Mouse (Mus musculus): ENCODE measurements around the gene Faap24. TPM values are rescaled to one million over a fixed set of nuclear protein-coding genes. Genes with fewer than 3 reads are reported as not detected.

Gene Faap24
- total and polyA plus RNA-seq, 3 experiments: 19.1 to 40.3 (median 21.3) TPM

- DNase-seq (ENCODE audit: low spot score) (no peak), ATAC-seq (ENCODE audit: extremely low read depth, insufficient number of reproducible peaks, low FRiP score, poor library complexity, severe bottlenecking) (no peak)
- no peaks in the 10 kb centered on the region for H3K27me3 ChIP-seq (ENCODE audit: insufficient read depth, low read length)
- H3K9me3 ChIP-seq (replicated peaks): no peaks in the 10 kb centered on the region
- TF ChIP-seq TAL1 (conservative IDR thresholded peaks at IDR 0.05; ENCODE audit: low read depth, low read length) (no peak), GATA1 (IDR thresholded peaks at IDR 0.05; ENCODE audit: borderline replicate concordance, low read length) (no peak)
- H3K4me3 ChIP-seq (ENCODE audit: low read depth, low read length): no peak overlapping the region
- peaks cover 7% of the 10 kb centered on the region; the same call in 1 of the 2 replicates for H3K4me1 ChIP-seq (ENCODE audit: insufficient read depth, low read depth, low read length)
- H3K36me3 ChIP-seq (replicated peaks): no peaks in the 10 kb centered on the region
Measured at GRCm38 (mm10) chr7:35347918-35348700, 48.5 kb downstream of the Faap24 start.

DNA sequence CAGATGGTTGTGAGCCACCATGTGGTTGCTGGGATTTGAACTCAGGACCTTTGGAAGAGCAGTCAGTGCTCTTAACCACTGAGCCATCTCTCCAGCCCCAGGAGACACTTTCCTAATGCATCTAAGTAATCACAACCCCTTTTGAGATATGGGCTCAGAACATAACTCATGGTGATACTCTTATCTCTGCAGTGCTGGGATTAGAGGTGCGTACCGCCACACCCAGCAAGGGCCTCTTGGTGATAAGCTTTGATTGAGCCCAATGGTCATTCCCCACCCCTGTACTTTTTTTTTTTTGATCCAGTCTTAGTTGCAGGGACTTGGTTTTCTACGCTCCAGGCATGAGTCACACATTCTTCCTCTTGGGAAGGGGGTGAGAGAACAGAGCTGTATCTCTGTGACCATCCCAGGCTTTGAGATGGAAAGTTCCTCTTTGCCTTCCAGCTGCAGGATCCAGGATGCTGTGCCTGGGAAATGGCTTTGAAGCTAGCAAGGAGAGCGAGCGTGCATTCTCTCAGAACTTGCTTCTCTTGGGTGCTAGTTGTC is 51.8 kb downstream of the Faap24 start:
- ATAC-seq (ENCODE audit: extremely low read depth, insufficient number of reproducible peaks, low FRiP score, poor library complexity, severe bottlenecking) (no peak), DNase-seq (ENCODE audit: low spot score) (no peak)
- Histone ChIP-seq H3K36me3 (replicated peaks) (no peaks in the 10 kb centered on the region), H3K4me1 (ENCODE audit: insufficient read depth, low read depth, low read length) (peaks cover 7% of the 10 kb centered on the region; the same call in 1 of the 2 replicates), H3K4me3 (ENCODE audit: low read depth, low read length) (no peak overlapping the region), H3K9me3 (replicated peaks) (no peaks in the 10 kb centered on the region), H3K27me3 (ENCODE audit: insufficient read depth, low read length) (peaks cover 12% of the 10 kb centered on the region)
- no peak for TF ChIP-seq GATA2 (IDR thresholded peaks at IDR 0.05; ENCODE audit: borderline replicate concordance, low read depth, low read length)
- no peak for TF ChIP-seq TAL1 (conservative IDR thresholded peaks at IDR 0.05; ENCODE audit: low read depth, low read length)
- TF ChIP-seq POLR2AphosphoS5 (IDR thresholded peaks at IDR 0.05; ENCODE audit: insufficient replicate concordance, low read depth, low read length): no peak
- no peak for TF ChIP-seq GATA1 (IDR thresholded peaks at IDR 0.05; ENCODE audit: borderline replicate concordance, low read length)
- TF ChIP-seq CTCF (IDR thresholded peaks at IDR 0.05; ENCODE audit: low read depth, low read length): no peak

GRCm38 (mm10) chr7:35342498-35342897 is 54.1 kb downstream of the Faap24 start:
- ATAC-seq (ENCODE audit: extremely low read depth, insufficient number of reproducible peaks, low FRiP score, poor library complexity, severe bottlenecking) (no peak), DNase-seq (ENCODE audit: low spot score) (no peak)
- H3K36me3 ChIP-seq (replicated peaks): no peaks in the 10 kb centered on the region
- no peaks in the 10 kb centered on the region for H3K9me3 ChIP-seq (replicated peaks)
- H3K27me3 ChIP-seq (ENCODE audit: insufficient read depth, low read length): peaks cover 24% of the 10 kb centered on the region
- H3K4me3 ChIP-seq (ENCODE audit: low read depth, low read length): no peak overlapping the region
- H3K4me1 ChIP-seq (ENCODE audit: insufficient read depth, low read depth, low read length): 0 out of 2 replicates have a peak, but pooled peaks cover 2% of the 10 kb centered on the region
- no peak for TF ChIP-seq POLR2AphosphoS5 (IDR thresholded peaks at IDR 0.05; ENCODE audit: insufficient replicate concordance, low read depth, low read length)

Other genes with a start within 250 kb of the Faap24 start
- gene Slc7a10, start 210.5 kb downstream of the Faap24 start, total RNA-seq (2014; fragmentation: Nextera tagmentation): not detected in 2 replicates
- 0.22 TPM in 1 of 2 replicates, not detected in the other for gene Slc7a10, start 210.5 kb downstream of the Faap24 start, total RNA-seq (2017)
- not detected in 2 replicates for gene Slc7a10, start 210.5 kb downstream of the Faap24 start, polyA plus RNA-seq (2012)
- not detected in 2 replicates for gene Lrp3, start 181.3 kb downstream of the Faap24 start, total RNA-seq (2014; fragmentation: Nextera tagmentation)
- 0.06 and 0.16 TPM in 2 replicates for gene Lrp3, start 181.3 kb downstream of the Faap24 start, total RNA-seq (2017)
- not detected in 2 replicates for gene Lrp3, start 181.3 kb downstream of the Faap24 start, polyA plus RNA-seq (2012)
- 20.7 and 27.1 TPM in 2 replicates for gene Gpatch1, start 78.4 kb downstream of the Faap24 start, total RNA-seq (2014; fragmentation: Nextera tagmentation)
- gene Gpatch1, start 78.4 kb downstream of the Faap24 start, total RNA-seq (2017): 14.1 and 17.3 TPM in 2 replicates
- gene Gpatch1, start 78.4 kb downstream of the Faap24 start, polyA plus RNA-seq (2012): 13.4 and 14.3 TPM in 2 replicates
- gene Rhpn2, start 62.7 kb downstream of the Faap24 start, total RNA-seq (2014; fragmentation: Nextera tagmentation): 0.38 TPM in 1 of 2 replicates, not detected in the other
- gene Rhpn2, start 62.7 kb downstream of the Faap24 start, total RNA-seq (2017): 0.41 and 0.66 TPM in 2 replicates
- 0.04 and 0.05 TPM in 2 replicates for gene Rhpn2, start 62.7 kb downstream of the Faap24 start, polyA plus RNA-seq (2012)
- 9.9 and 10.8 TPM in 2 replicates for gene Cep89, start 199 bp upstream of the Faap24 start, total RNA-seq (2014; fragmentation: Nextera tagmentation)
- gene Cep89, start 199 bp upstream of the Faap24 start, total RNA-seq (2017): 9.8 and 13.8 TPM in 2 replicates
- gene Cep89, start 199 bp upstream of the Faap24 start, polyA plus RNA-seq (2012): 12.1 and 15.3 TPM in 2 replicates
- not detected in 2 replicates for gene Slc7a9, start 52.0 kb upstream of the Faap24 start, total RNA-seq (2014; fragmentation: Nextera tagmentation)
- 0.06 and 0.16 TPM in 2 replicates for gene Slc7a9, start 52.0 kb upstream of the Faap24 start, total RNA-seq (2017)
- not detected in 2 replicates for gene Slc7a9, start 52.0 kb upstream of the Faap24 start, polyA plus RNA-seq (2012)
- 0.23 TPM in 1 of 2 replicates, not detected in the other for gene Tdrd12, start 140.9 kb upstream of the Faap24 start, total RNA-seq (2014; fragmentation: Nextera tagmentation)
- gene Tdrd12, start 140.9 kb upstream of the Faap24 start, total RNA-seq (2017): not detected in 2 replicates
- gene Tdrd12, start 140.9 kb upstream of the Faap24 start, polyA plus RNA-seq (2012): not detected in 2 replicates
- gene Nudt19, start 159.5 kb upstream of the Faap24 start, total RNA-seq (2014; fragmentation: Nextera tagmentation): 122 and 136 TPM in 2 replicates
- gene Nudt19, start 159.5 kb upstream of the Faap24 start, total RNA-seq (2017): 79.1 and 85.6 TPM in 2 replicates
- 30.1 and 31.9 TPM in 2 replicates for gene Nudt19, start 159.5 kb upstream of the Faap24 start, polyA plus RNA-seq (2012)
- 6.4 and 6.9 TPM in 2 replicates for gene Rgs9bp, start 188.7 kb upstream of the Faap24 start, total RNA-seq (2014; fragmentation: Nextera tagmentation)
- 14.6 and 16.3 TPM in 2 replicates for gene Rgs9bp, start 188.7 kb upstream of the Faap24 start, total RNA-seq (2017)
- gene Rgs9bp, start 188.7 kb upstream of the Faap24 start, polyA plus RNA-seq (2012): 0.54 and 0.59 TPM in 2 replicates
- gene Ankrd27, start 189.4 kb upstream of the Faap24 start, total RNA-seq (2014; fragmentation: Nextera tagmentation): 130 and 163 TPM in 2 replicates
- 247 and 248 TPM in 2 replicates for gene Ankrd27, start 189.4 kb upstream of the Faap24 start, total RNA-seq (2017)
- 165 and 202 TPM in 2 replicates for gene Ankrd27, start 189.4 kb upstream of the Faap24 start, polyA plus RNA-seq (2012)

Measured in G1E (cell line).